Mouse (Mus musculus): ENCODE data around the gene Stub1. TPM values are rescaled to one million over a fixed set of nuclear protein-coding genes. Genes with fewer than 3 reads are reported as not detected.
A peak's percentile ranks its signal among the peaks of the same experiment; 100 is the strongest.

Gene Stub1
- polyA plus RNA-seq, 1 experiment from 2014 or later = 114 TPM

GRCm38 (mm10) chr17:25828712-25829557 lies 4.3 kb downstream of the Stub1 start, which contains the start of gene Jmjd8:
Gene Jmjd8, plus strand, starts transcription at chr17:25828867.
- WGBS (ENCODE audit: insufficient replicate concordance) = 2% methylated on average over 32 of the region's 32 CpGs

GRCm38 (mm10) chr17:25828223-25828594 lies 5.0 kb downstream of the Stub1 start:
- Histone ChIP-seq H3K4me1 (replicated peaks) (peaks cover 69% of the 10 kb centered on the region), H3K9ac (0 out of 2 replicates have a peak overlapping the region, but pooled peaks have one; percentile 61), H3K27ac (replicated peaks) (peak overlapping the region; percentile 69), H3K36me3 (replicated peaks) (peaks cover 52% of the 10 kb centered on the region), H3K9me3 (replicated peaks) (no peaks in the 10 kb centered on the region), H3K4me3 (replicated peaks) (peak overlapping the region; percentile 65), H3K4me2 (peak overlapping the region; percentile 81), H3K27me3 (no peaks in the 10 kb centered on the region)
- no peak for ATAC-seq (ENCODE audit: insufficient read depth)
- WGBS (ENCODE audit: insufficient replicate concordance) = 79% methylated on average over 8 of the region's 8 CpGs

More at GRCm38 (mm10) chr17:25828712-25829557, 4.3 kb downstream of the Stub1 start, which contains the start of gene Jmjd8:
- ATAC-seq (ENCODE audit: insufficient read depth) = no peak
- H3K9me3 ChIP-seq (replicated peaks) = no peaks in the 10 kb centered on the region
- H3K27me3 ChIP-seq = no peaks in the 10 kb centered on the region
- H3K9ac ChIP-seq = peak within 1 kb of the TSS; percentile 61
- H3K4me3 ChIP-seq (replicated peaks) = peak within 1 kb of the TSS; percentile 65
- peaks cover 52% of the 10 kb centered on the region for H3K36me3 ChIP-seq (replicated peaks)
- H3K4me2 ChIP-seq = peak within 1 kb of the TSS; percentile 81
- peaks cover 72% of the 10 kb centered on the region for H3K4me1 ChIP-seq (replicated peaks)
- peak within 1 kb of the TSS; percentile 69 for H3K27ac ChIP-seq (replicated peaks)

- peaks cover 52% of the 10 kb centered on the region for H3K36me3 ChIP-seq (replicated peaks)
- WGBS (ENCODE audit: insufficient replicate concordance) = 87% methylated on average over 22 of the region's 22 CpGs
- no peak overlapping the region for H3K27ac ChIP-seq (replicated peaks)
- no peak overlapping the region for H3K9ac ChIP-seq
- H3K4me1 ChIP-seq (replicated peaks) = peaks cover 69% of the 10 kb centered on the region
- ATAC-seq (ENCODE audit: insufficient read depth) = no peak
- peaks cover 2% of the 10 kb centered on the region for H3K27me3 ChIP-seq
- peak overlapping the region; percentile 81; the same call in 1 of the 2 replicates for H3K4me2 ChIP-seq
- no peak overlapping the region for H3K4me3 ChIP-seq (replicated peaks)
- no peaks in the 10 kb centered on the region for H3K9me3 ChIP-seq (replicated peaks)
These were observed 5.5 kb downstream of the Stub1 start for GRCm38 (mm10) chr17:25827546-25828222.

GRCm38 (mm10) chr17:25827011-25827410 lies 6.2 kb downstream of the Stub1 start:
- 88% methylated on average over 13 of the region's 13 CpGs for WGBS (ENCODE audit: insufficient replicate concordance)
- H3K9ac ChIP-seq = no peak overlapping the region

GRCm38 (mm10) chr17:25825984-25826570 lies 7.1 kb downstream of the Stub1 start:
- ATAC-seq (ENCODE audit: insufficient read depth) = no peak
- H3K9me3 ChIP-seq (replicated peaks) = no peaks in the 10 kb centered on the region
- no peak overlapping the region for H3K4me3 ChIP-seq (replicated peaks)
- no peak overlapping the region; the same call in 1 of the 2 replicates for H3K4me2 ChIP-seq
- H3K27ac ChIP-seq (replicated peaks) = no peak overlapping the region
- H3K4me1 ChIP-seq (replicated peaks) = peaks cover 57% of the 10 kb centered on the region
- H3K27me3 ChIP-seq = peaks cover 17% of the 10 kb centered on the region
- no peak overlapping the region for H3K9ac ChIP-seq
- peaks cover 45% of the 10 kb centered on the region for H3K36me3 ChIP-seq (replicated peaks)
- WGBS (ENCODE audit: insufficient replicate concordance) = 89% methylated on average over 27 of the region's 27 CpGs

More at GRCm38 (mm10) chr17:25827011-25827410, 6.2 kb downstream of the Stub1 start:
- peaks cover 66% of the 10 kb centered on the region for H3K4me1 ChIP-seq (replicated peaks)
- no peaks in the 10 kb centered on the region for H3K9me3 ChIP-seq (replicated peaks)
- no peak overlapping the region for H3K27ac ChIP-seq (replicated peaks)
- H3K4me3 ChIP-seq (replicated peaks) = no peak overlapping the region
- H3K27me3 ChIP-seq = peaks cover 9% of the 10 kb centered on the region
- no peak overlapping the region for H3K4me2 ChIP-seq
- ATAC-seq (ENCODE audit: insufficient read depth) = no peak
- H3K36me3 ChIP-seq (replicated peaks) = peaks cover 52% of the 10 kb centered on the region

GRCm38 (mm10) chr17:25825311-25825710 lies 7.9 kb downstream of the Stub1 start:
- Histone ChIP-seq H3K27ac (replicated peaks) (no peak overlapping the region), H3K9ac (no peak overlapping the region), H3K36me3 (replicated peaks) (peaks cover 37% of the 10 kb centered on the region), H3K9me3 (replicated peaks) (no peaks in the 10 kb centered on the region), H3K27me3 (peaks cover 24% of the 10 kb centered on the region), H3K4me2 (peak overlapping the region; percentile 75), H3K4me1 (replicated peaks) (peaks cover 49% of the 10 kb centered on the region), H3K4me3 (replicated peaks) (no peak overlapping the region)
- WGBS (ENCODE audit: insufficient replicate concordance) = 70% methylated on average over 6 of the region's 6 CpGs
- ATAC-seq (ENCODE audit: insufficient read depth) = no peak

GRCm38 (mm10) chr17:25824362-25825142 lies 8.7 kb downstream of the Stub1 start:
- Histone ChIP-seq H3K27ac (replicated peaks) (0 out of 2 replicates have a peak overlapping the region, but pooled peaks have one; percentile 82), H3K36me3 (replicated peaks) (peaks cover 30% of the 10 kb centered on the region), H3K27me3 (peaks cover 32% of the 10 kb centered on the region), H3K9me3 (replicated peaks) (no peaks in the 10 kb centered on the region), H3K9ac (peak overlapping the region; percentile 74), H3K4me2 (peak overlapping the region; percentile 75), H3K4me3 (replicated peaks) (peak overlapping the region; percentile 79), H3K4me1 (replicated peaks) (peaks cover 44% of the 10 kb centered on the region)
- WGBS (ENCODE audit: insufficient replicate concordance) = 56% methylated on average over 16 of the region's 17 CpGs
- no peak for ATAC-seq (ENCODE audit: insufficient read depth)

GRCm38 (mm10) chr17:25823452-25823851 lies 9.8 kb downstream of the Stub1 start, which contains the start of gene Wdr24:
Gene Wdr24, plus strand, starts transcription at chr17:25823627.
- peak; percentile 56; the same call in 1 of the 2 replicates for ATAC-seq (ENCODE audit: insufficient read depth)
- under 1% methylated on average over 18 of the region's 18 CpGs for WGBS (ENCODE audit: insufficient replicate concordance)
- H3K4me2 ChIP-seq = peak within 1 kb of the TSS; percentile 75

GRCm38 (mm10) chr17:25818851-25819780 lies 14.1 kb downstream of the Stub1 start:
- Histone ChIP-seq H3K36me3 (replicated peaks) (no peaks in the 10 kb centered on the region), H3K9me3 (replicated peaks) (no peaks in the 10 kb centered on the region), H3K4me2 (peak overlapping the region; percentile 39), H3K4me1 (replicated peaks) (peaks cover 19% of the 10 kb centered on the region), H3K27ac (replicated peaks) (no peak overlapping the region), H3K27me3 (peaks cover 83% of the 10 kb centered on the region), H3K4me3 (replicated peaks) (peak overlapping the region; percentile 17), H3K9ac (no peak overlapping the region)
- 6% methylated on average over 46 of the region's 46 CpGs for WGBS (ENCODE audit: insufficient replicate concordance)
- ATAC-seq (ENCODE audit: insufficient read depth) = peak; percentile 48; the same call in 1 of the 2 replicates

More at GRCm38 (mm10) chr17:25823452-25823851, 9.8 kb downstream of the Stub1 start, which contains the start of gene Wdr24:
- no peaks in the 10 kb centered on the region for H3K9me3 ChIP-seq (replicated peaks)
- H3K9ac ChIP-seq = peak within 1 kb of the TSS; percentile 74
- H3K4me3 ChIP-seq (replicated peaks) = peak within 1 kb of the TSS; percentile 79
- peaks cover 43% of the 10 kb centered on the region for H3K27me3 ChIP-seq
- H3K27ac ChIP-seq (replicated peaks) = peak within 1 kb of the TSS; percentile 82
- peaks cover 39% of the 10 kb centered on the region for H3K4me1 ChIP-seq (replicated peaks)
- H3K36me3 ChIP-seq (replicated peaks) = peaks cover 28% of the 10 kb centered on the region

Data from liver, embryonic 15.5 days (tissue).